Mouse (Mus musculus) naive thymus-derived CD4-positive, alpha-beta T cell, adult 2 months (primary cell): Measurements from ENCODE around the gene Steap1.

ENCODE experiments used
- DNase-seq: peaks from one replicate; pipeline ENCODE4 v3.0.0-alpha.2; 2011; ENCODE audit warnings: low read depth

The Steap1 gene

DNA sequence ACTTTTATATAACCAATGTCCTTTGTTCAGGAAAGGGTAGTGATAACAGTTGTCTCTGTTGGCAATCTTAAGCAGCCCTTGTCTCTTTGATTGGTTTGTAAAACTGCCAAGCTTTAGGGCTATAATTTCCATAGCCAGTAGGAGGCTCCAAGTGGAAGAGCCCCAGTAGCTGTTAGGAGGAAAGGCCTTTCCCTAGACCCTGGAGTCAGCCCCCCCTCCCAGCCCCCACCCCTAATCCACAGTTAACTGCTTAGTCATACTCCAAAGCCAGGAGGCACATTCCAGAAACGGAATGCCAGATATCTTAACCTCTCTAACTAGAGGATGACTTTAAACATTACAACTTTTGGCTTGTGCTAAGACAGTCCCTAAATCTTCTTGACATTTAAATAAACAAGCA lies 62.2 kb downstream of the Steap1 start:
- no peak for DNase-seq
